Mouse (Mus musculus): ENCODE data around the gene Atp9a.

Gene Atp9a

GRCm38 (mm10) chr2:168738854-168739253 lies 3.4 kb downstream of the Atp9a start:
- no peak for DNase-seq (ENCODE audit: low spot score)

GRCm38 (mm10) chr2:168737878-168738277 lies 4.3 kb downstream of the Atp9a start:
- DNase-seq (ENCODE audit: low spot score): no peak

- peak; percentile 44 for DNase-seq (ENCODE audit: low spot score)
Measured at GRCm38 (mm10) chr2:168734023-168734422, 8.2 kb downstream of the Atp9a start.

GRCm38 (mm10) chr2:168731258-168731657 lies 11.0 kb downstream of the Atp9a start:
- peak; percentile 44 for DNase-seq (ENCODE audit: low spot score)

GRCm38 (mm10) chr2:168729736-168730135 lies 12.5 kb downstream of the Atp9a start:
- no peak for DNase-seq (ENCODE audit: low spot score)

- DNase-seq (ENCODE audit: low spot score): no peak
Measured at GRCm38 (mm10) chr2:168728045-168728444, 14.2 kb downstream of the Atp9a start.

GRCm38 (mm10) chr2:168726007-168726406 lies 16.2 kb downstream of the Atp9a start:
- no peak for DNase-seq (ENCODE audit: low spot score)

GRCm38 (mm10) chr2:168721313-168721712 lies 20.9 kb downstream of the Atp9a start:
- no peak for DNase-seq (ENCODE audit: low spot score)

- DNase-seq (ENCODE audit: low spot score): no peak
Measured at GRCm38 (mm10) chr2:168719742-168720141, 22.5 kb downstream of the Atp9a start.

- no peak for DNase-seq (ENCODE audit: low spot score)
Measured at GRCm38 (mm10) chr2:168718735-168719134, 23.5 kb downstream of the Atp9a start.

- no peak for DNase-seq (ENCODE audit: low spot score)
Measured at GRCm38 (mm10) chr2:168718267-168718666, 23.9 kb downstream of the Atp9a start.

GRCm38 (mm10) chr2:168712199-168713176 lies 29.7 kb downstream of the Atp9a start:
- DNase-seq (ENCODE audit: low spot score): no peak

- DNase-seq (ENCODE audit: low spot score): no peak
Measured at GRCm38 (mm10) chr2:168710979-168711378, 31.2 kb downstream of the Atp9a start.

GRCm38 (mm10) chr2:168707766-168708165 lies 34.4 kb downstream of the Atp9a start:
- DNase-seq (ENCODE audit: low spot score): no peak

- DNase-seq (ENCODE audit: low spot score): peak; percentile 44
Measured at GRCm38 (mm10) chr2:168702266-168702665, 39.9 kb downstream of the Atp9a start.

- DNase-seq (ENCODE audit: low spot score): no peak
Measured at GRCm38 (mm10) chr2:168695027-168695403, 47.2 kb downstream of the Atp9a start.

GRCm38 (mm10) chr2:168694379-168695026 lies 47.7 kb downstream of the Atp9a start:
- no peak for DNase-seq (ENCODE audit: low spot score)

GRCm38 (mm10) chr2:168691774-168692173 lies 50.4 kb downstream of the Atp9a start:
- peak; percentile 70 for DNase-seq (ENCODE audit: low spot score)

GRCm38 (mm10) chr2:168687326-168687725 lies 54.9 kb downstream of the Atp9a start:
- no peak for DNase-seq (ENCODE audit: low spot score)

- no peak for DNase-seq (ENCODE audit: low spot score)
Measured at GRCm38 (mm10) chr2:168685909-168686308, 56.3 kb downstream of the Atp9a start.

- DNase-seq (ENCODE audit: low spot score): no peak
Measured at GRCm38 (mm10) chr2:168684695-168685094, 57.5 kb downstream of the Atp9a start.

- no peak for DNase-seq (ENCODE audit: low spot score)
Measured at GRCm38 (mm10) chr2:168683520-168684150, 58.6 kb downstream of the Atp9a start.

- no peak for DNase-seq (ENCODE audit: low spot score)
Measured at GRCm38 (mm10) chr2:168682721-168683120, 59.5 kb downstream of the Atp9a start.
